Mouse (Mus musculus) inflammation-experienced regulatory T-cells, adult 6 months (primary cell): ENCODE results near the gene Ckap2. TPM values are rescaled to one million over a fixed set of nuclear protein-coding genes. Genes with fewer than 3 reads are reported as not detected.
"Not testable (repeated sequence)": the region's sequence is repeated elsewhere in the genome, so short reads cannot be mapped to it uniquely, and the experiment has no call there.

Experiments used
- ATAC-seq: one replicate; pipeline ENCODE4 v1.8.0; 2017
- polyA plus RNA-seq, 3 experiments: library from polyadenylated mRNA; unstranded; fragments of 100-300 nt; shearing (Covaris generic); gene quantifications; one replicate each; pipeline ENCODE4 v1.2.1; 2017

Ckap2 gene
- polyA plus RNA-seq, 3 experiments from 2014 or later: 3.0 to 32.7 (median 3.6) TPM

DNA sequence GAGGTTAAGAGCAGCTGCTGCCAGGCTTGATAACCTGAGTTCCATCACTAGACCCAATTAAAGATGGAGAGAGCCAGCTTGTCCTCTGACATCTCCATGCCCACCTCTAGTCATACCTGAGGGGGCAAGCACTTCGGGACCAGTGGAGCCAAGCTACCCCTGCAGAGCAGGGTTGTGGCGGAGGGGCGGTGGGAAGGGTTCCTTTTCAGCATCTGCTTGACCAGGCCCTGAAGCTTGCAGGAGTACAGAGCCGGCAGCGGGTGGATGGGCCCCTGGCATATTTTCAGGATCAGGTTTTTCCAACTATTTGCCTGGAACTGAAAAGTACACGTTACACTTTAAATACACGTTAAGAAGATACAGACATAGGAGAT is 37.3 kb downstream of the Ckap2 start:
- no peak for ATAC-seq

DNA sequence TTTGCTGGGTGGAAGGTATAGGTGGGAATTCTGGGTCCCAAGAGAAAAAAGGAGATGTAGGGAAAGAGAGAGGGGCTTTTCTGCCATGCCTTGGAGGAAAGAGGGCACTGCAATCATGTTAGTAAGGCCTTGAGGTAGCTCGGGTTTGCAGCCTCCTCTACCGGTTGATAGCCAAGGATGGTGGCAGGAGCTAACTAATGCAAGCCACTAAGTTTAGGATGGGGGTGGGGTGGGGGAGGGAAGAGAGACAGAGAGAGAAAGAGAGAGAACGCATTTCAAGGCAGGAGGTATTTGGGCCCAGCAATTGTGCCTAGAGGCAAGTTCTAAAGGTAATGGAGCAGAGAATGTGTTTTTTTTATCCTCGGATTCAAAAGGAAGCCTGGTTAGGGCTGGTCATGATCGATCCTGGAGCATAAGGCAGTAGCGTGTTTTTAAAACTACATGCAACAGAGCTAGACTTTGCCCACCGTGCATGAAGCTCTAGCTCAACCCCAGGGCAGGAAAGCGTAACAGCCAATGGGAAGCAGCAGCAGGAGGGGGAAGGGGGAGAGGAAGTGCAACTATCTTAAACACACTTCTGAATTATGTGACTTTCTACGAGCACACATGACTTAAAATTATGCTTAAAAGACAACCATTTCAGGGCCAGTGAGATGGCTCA is 37.8 kb downstream of the Ckap2 start:
- ATAC-seq: no peak

DNA sequence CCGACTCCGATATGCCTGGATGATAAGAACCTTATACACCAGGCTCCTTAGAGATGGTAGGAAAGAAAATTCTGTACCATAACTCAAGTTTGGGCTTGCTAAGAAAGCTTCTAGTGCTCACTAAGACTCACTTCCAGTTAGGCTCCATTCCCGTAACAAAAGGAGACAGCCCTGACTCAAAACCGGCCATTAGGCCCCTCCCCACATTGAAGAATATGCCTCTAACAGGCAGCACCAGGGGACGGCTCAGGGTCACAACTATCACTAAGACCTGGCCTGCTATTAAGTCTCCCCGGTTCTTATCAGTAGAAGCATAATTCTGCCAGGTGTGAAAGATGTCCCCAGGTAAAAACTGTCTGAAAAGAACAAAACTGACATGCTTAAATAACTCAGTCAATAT is 39.8 kb downstream of the Ckap2 start:
- no peak for ATAC-seq

DNA sequence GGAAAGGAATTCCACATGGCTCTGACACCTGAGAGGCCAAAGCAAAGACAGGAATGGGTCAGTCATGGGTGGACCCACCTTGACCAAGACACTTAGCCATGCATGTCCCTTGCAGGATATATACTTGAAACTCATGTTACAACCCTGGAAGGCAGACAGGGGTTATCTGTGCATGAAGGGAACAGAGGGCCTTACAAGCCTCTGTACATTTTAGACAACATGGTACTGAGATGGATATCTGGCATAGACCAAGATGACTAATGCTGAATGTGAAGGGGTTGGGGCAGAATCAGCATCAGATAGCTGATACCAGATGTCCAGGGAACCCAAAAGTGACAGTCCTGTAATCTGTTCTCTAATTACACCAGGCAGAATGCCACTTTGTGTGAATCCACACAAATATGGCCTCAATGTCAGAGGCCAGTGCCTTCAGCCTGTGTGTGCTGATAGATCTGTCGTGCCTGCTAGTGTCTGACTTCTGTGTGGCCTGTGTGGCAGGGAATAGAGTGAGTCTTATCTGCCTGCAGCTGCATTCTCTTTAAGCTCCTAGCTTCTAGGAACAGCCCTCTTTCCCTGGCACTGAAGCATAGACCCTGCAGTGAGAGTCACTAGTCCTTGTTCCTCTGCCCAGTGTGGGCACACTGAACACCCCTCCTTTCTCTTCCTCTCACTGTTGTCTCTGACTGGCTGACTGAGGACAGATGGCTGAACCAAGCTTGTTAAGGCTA is 41.7 kb downstream of the Ckap2 start:
- no peak for ATAC-seq

DNA sequence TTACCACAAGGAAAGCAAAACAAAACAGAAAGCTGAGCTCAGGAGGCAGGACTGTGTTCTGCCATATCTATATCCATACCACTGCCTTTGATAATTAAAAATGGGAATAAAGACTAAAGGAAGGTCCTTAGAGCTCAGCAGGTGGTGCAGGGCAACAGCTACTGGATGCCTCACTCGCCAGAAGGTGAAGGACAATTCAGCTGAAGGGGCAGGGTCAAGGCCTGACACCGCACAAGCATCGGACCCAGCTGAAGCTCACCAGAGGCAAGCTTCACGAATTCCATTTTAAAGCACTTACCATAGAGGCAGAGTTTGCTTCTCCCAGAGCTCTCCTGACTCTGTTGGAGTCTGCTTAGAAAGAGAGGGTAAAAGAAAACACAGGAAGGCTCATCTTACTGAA is 43.0 kb downstream of the Ckap2 start:
- ATAC-seq: no peak

DNA sequence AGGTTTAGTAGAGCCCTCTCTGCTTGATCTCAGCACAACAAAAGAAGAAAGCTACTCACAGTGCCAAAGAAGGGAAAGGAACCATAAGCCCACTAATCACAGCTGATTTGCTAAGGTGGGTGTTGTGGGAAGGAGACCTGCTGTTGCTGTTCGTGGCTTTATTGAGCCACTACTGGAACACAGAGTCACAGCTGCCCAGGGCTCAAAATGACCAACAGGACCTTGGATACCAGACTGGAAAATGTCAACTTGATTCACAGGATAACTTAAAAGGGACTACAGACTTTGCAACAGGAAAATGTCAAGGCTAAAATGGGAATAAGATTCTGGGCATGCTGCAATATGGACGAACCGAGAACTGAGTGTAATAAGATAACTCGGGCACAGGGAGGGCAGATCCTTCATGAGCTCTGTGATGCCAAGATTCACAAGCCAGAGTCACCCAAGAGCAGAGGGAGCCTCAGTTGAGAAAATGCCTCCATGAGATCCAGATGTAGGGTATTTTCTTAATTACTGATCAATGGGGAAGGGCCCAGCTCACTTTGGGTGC is 43.7 kb downstream of the Ckap2 start:
- no peak for ATAC-seq

DNA sequence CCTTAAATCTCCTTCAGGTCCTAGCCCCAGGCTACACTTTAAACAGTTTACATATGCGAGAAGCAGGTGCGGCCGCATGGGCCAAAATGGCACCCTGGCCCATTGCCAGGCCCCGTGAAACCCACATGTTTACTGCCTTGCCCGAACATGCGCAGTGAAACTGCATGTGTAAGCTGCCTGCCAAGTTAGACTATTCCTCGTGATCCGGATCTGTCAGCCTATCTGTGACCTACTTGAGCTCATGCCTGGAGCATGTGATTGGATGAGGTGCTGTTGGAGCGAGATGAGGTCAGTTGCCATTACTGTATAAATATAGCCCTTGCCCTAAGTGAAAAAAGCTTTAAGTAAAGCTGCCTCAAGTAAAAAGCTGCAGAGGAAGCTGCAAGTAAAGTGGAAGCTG is 49.2 kb downstream of the Ckap2 start:
- not testable (repeated sequence) for ATAC-seq

DNA sequence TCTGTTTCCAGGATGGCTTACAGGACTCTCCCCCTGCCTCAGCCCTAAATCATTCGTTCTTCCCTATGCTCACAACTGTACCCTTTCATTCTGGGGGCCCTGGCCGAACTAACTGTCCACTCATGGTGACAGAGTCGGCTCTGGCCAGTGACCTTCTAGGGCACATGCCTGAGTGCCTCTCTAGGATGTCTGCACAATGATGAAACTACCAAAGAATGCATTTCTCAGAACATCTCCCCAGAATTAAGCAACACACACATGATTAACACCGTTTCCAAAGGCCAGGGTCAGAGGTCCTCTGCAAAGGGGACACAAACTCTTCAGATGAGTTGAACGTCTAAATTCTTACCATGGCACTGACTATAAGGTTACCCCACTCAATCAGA is 50.9 kb downstream of the Ckap2 start:
- no peak for ATAC-seq

DNA sequence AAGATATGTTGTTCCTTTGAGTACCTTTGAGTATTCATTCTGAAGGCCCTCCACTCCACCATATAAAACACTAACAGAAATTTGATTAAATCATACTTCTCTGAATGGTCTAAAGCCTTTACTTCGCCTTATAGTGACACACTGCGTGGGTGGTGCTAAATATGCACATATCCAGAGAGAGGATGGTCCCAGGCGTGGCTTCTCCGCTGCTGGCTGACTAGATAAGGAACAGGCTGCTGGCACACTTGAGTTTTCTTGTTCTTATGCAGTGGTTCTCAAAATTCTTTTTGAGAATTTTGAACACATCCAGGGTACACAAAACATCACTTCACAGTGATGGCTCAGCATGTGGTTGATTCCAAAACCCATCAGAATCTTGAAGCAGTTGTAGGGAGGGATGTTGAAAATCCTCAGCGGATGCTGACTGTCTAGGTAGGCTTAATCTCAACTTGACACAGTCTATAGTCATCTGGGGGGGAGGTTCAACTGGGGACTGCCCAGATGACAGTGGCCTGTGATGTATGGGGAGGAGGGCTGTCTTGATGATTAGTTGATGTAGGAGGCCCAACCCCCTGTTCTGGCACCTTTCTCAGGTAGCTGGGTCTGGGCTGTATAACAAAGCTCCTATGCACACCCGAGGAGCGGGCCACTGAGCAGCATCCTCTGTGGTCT is 51.4 kb downstream of the Ckap2 start:
- no peak for ATAC-seq

DNA sequence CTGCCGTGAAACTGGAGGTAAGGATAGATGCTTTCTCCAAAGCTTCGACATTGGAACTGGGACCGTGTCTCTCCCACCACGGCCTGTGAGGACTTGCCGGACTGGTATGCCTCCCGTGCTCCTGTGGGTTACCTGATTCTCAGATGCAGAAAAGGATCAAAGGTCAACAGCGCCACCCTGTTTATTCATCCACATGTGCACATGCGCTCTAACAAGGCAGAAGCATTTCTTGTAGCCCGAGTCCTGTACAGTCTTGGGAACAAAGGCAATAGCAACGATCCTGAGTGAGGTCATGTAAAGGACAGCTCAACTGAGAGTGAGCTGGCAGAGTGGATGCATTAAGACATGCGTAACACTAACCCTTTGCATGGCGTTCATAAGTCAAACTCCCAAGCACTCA is 53.6 kb downstream of the Ckap2 start:
- ATAC-seq: no peak

DNA sequence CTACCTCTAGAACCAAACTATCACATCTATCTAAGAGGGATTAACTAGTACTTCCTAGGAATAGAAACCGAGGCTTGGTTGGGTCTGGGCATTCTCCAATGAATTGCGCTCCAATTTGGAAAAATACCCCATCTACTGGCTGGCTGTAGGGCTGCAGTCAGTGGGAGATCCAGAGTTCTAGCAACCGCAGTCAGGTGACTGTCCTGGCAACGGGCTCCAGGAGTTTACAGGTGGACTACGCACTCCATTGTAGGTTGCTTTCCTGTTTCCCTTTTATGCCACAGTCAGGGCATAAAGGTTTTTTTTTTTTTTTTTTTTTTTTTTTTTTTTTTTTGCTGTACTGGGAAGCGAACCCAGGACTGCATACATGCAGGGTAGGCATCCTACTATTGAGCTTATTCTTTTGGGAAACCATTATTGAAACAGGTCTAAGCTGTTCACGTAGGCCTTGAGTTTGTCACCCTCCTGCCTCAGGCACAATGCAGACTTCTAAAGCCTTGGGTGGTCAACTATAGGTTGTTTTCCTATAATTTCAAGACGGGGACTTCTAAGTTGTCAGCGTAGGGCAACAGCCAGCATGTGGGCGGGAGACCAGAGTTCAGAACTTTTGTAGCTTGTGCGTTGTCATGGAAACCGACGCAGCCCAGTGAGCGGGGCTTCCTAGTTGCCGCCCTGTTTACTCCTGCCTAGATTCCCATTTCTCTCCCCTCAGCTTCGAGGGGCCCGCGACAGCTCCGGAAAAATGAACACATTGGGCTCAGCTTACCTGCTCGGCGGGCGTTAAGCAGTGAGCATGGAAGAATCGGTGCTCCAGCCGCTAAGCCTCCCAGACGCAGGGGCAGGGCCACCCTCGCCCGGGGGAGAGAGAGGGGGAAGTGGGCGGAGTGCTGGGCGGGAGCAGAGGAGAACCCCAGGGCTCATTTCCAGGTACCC is 61.1 kb downstream of the Ckap2 start, which contains the start of gene Nek5:
Nek5 (minus strand) TSS at position 834 of the 933 bp plus-strand sequence.
- peak; percentile 75 for ATAC-seq

Other genes with a start within 250 kb of the Ckap2 start
- not detected for gene Defb35, start 247.5 kb downstream of the Ckap2 start, polyA plus RNA-seq
- not detected for gene Defb13, start 239.1 kb downstream of the Ckap2 start, polyA plus RNA-seq
- not detected for gene Fam90a1a, start 227.1 kb downstream of the Ckap2 start, polyA plus RNA-seq
- gene Ccdc70, start 216.0 kb downstream of the Ckap2 start, polyA plus RNA-seq: not detected
- gene Atp7b, start 125.5 kb downstream of the Ckap2 start, polyA plus RNA-seq: under 1 TPM; 0.07 to 0.14 (median 0.13) TPM
- 10 to 100 TPM; 20.0 to 28.1 (median 21.0) TPM for gene Alg11, start 125.1 kb downstream of the Ckap2 start, polyA plus RNA-seq
- gene Nek5, start 60.8 kb downstream of the Ckap2 start, polyA plus RNA-seq: under 1 TPM in 1 of 3 experiments, not detected in 2; 0.24 TPM
- 1 to 10 TPM; 4.6 to 7.4 (median 5.6) TPM for gene Nek3, start 19.4 kb downstream of the Ckap2 start, polyA plus RNA-seq
- 10 to 100 TPM; 25.9 to 43.3 (median 32.2) TPM for gene Vps36, start 7.0 kb upstream of the Ckap2 start, polyA plus RNA-seq
- gene Thsd1, start 41.5 kb upstream of the Ckap2 start, polyA plus RNA-seq: under 1 TPM in 2 of 3 experiments, not detected in 1; 0.11 to 0.71 TPM
- not detected for gene Tpte, start 97.6 kb upstream of the Ckap2 start, polyA plus RNA-seq
- gene Slc25a15, start 212.8 kb upstream of the Ckap2 start, polyA plus RNA-seq: 1 to 10 TPM; 1.9 to 2.5 (median 2.4) TPM
- gene Mrps31, start 225.5 kb upstream of the Ckap2 start, polyA plus RNA-seq: 10 to 100 TPM; 22.5 to 24.4 (median 24.4) TPM